Mouse (Mus musculus): ENCODE results near the gene Nrl.

The Nrl gene

DNA sequence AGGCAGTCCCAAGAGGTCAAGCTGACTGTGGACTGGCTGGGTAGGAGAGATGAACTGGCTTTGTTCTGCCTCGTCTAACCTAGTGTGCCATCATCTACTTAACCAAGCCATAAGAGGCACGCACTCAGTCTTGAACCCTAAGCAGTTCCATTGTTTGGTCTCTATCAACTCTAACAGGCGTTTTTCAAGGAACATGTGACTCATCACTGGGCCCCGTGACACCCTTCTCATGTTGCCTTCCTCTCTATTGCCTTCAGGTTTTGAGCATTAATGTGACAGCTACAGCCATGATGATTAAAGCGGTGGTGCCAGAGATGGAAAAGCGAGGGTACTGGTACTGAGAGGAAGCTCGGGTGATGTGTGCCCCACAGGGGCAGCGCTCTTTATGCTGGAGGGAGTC is 37.9 kb downstream of the Nrl start:
- DNase-seq (ENCODE audit: low read depth, low spot score), result no peak

GRCm38 (mm10) chr14:55484430-55485085 is 40.2 kb downstream of the Nrl start:
- no peak for DNase-seq (ENCODE audit: low read depth, low spot score)

DNA sequence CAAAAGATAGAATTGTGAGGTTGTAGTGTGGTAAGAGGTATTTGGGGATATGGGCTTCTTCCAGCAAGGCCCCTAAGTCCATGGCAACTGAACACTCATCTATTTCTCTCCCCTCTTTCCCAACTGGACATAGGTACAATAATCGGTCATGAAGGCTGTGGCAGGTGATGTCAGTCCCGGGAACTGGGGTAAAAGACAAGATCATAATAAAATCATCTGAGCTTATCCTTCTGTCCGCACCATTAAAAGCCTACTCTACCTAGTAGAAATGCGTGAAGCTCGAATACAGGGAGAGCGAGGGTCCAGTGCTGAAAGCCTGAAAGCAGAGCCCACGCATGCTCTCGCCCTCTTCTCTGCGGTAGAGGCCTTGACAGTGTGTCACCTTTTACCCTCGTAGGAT is 45.2 kb downstream of the Nrl start:
- DNase-seq (ENCODE audit: low read depth, low spot score), result no peak

DNA sequence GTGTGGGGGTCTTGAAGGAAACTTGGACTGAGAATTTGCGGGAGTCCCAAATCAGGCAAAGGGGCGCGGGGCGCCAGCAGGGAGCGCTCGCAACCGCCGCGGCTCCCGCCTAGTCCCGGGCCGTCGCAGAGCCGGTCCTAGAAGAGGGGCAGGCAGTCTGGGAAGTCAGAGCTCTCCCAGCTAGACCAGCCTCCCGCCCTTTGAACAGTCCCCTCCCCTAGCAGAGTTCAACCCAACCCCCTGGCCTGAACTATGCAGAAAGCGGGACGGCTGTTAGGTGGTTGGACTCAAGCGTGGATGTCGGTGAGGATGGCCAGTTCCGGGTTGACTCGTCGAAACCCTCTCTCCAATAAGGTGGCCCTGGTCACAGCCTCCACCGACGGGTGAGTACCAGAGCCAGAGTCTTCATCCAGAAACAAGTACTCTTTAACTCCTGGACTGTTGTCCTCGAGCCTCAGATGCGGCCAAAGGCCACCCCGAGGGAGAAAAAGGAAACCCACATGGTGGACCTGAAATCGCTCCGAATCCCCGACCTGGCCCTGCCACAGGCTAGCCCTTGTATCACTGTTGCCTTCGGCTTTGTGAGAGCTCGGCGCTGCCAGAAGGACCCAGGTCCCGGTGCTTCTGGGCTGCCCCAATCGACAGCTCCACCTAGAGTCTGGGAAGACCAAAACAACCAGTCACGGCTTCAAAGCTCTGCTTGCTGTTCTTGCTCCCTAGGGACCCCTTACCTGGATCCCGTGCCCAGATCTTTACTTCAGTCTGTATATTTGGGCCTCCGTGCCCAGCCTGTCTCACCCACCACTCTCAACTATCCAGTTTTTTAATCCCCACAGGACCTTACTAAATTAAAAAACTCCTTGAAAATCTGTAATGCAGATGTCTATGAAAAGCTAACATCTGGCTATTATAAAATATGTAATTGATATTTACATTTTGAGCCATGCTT is 45.9 kb downstream of the Nrl start, which contains the start of gene Dhrs4:
TSS of gene Dhrs4 (plus strand) at position 108 of the 949 bp plus-strand sequence.
- peak; percentile 91 for DNase-seq (ENCODE audit: low read depth, low spot score)

GRCm38 (mm10) chr14:55477829-55478228 is 47.0 kb downstream of the Nrl start:
- DNase-seq (ENCODE audit: low read depth, low spot score), result no peak

- no peak for DNase-seq (ENCODE audit: low read depth, low spot score)
Measured at GRCm38 (mm10) chr14:55477421-55477820, 47.4 kb downstream of the Nrl start.

DNA sequence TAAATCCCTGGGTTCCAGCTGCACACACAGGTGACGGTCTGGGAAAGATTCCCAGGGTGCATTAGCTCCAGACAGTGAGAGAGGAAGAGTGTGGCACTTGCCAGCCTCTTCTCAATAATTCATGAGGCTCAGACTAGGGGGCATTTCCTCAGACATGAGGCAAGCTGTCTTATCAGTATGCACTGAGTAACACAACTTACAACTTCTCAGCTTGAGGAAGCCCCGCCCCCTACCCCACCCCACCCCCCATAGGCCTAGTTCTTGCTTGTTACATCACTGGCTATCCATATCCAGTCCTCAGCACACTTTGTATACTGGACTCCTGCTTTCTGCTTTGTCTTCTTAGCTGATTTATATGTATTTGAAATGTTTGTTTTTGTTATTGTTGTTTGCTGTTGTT is 49.1 kb downstream of the Nrl start:
- DNase-seq (ENCODE audit: low read depth, low spot score), result no peak

GRCm38 (mm10) chr14:55470806-55471205 is 54.0 kb downstream of the Nrl start:
- peak; percentile 19 for DNase-seq (ENCODE audit: low read depth, low spot score)

GRCm38 (mm10) chr14:55469821-55470220 is 55.0 kb downstream of the Nrl start:
- no peak for DNase-seq (ENCODE audit: low read depth, low spot score)

DNA sequence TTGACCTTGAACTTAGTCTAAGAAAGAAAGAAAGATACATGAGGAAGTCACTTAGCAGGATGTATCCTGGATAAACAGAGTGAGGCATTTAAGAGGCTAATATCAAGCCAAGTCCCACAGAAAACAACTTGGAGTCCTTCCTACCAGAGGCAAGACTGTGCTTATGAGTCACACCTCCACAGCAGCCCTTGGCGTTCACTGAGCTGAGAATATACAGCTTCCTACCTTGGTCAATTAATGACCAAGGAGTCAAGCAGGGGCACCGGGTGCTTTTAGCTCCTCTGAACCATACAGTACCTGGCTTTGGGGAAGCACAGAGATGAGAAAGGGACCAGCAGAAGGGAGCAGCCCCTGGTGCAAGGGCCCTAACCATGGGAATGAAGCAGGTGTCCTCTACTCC is 55.7 kb downstream of the Nrl start:
- no peak for DNase-seq (ENCODE audit: low read depth, low spot score)
